Mouse (Mus musculus): ENCODE data around the gene Oas2. TPM values are rescaled to one million over a fixed set of nuclear protein-coding genes. Genes with fewer than 3 reads are reported as not detected.

The Oas2 gene
- polyA plus RNA-seq, 1 experiment from 2014 or later, result not detected

- Histone ChIP-seq H3K27me3 (ENCODE audit: insufficient read depth, poor library complexity, severe bottlenecking) (peaks cover 27% of the 10 kb centered on the region), H3K9me3 (no peaks in the 10 kb centered on the region), H3K4me1 (0 out of 2 replicates have a peak, but pooled peaks cover 3% of the 10 kb centered on the region), H3K27ac (no peak overlapping the region), H3K36me3 (no peaks in the 10 kb centered on the region), H3K4me3 (no peak overlapping the region)
- DNase-seq (ENCODE audit: low spot score), result no peak
- 59% methylated on average over 7 of the region's 7 CpGs for WGBS
These were observed 28.6 kb downstream of the Oas2 start for GRCm38 (mm10) chr5:120721005-120721404.

GRCm38 (mm10) chr5:120718600-120719378 is 30.9 kb downstream of the Oas2 start:
- Histone ChIP-seq H3K36me3 (no peaks in the 10 kb centered on the region), H3K4me1 (0 out of 2 replicates have a peak, but pooled peaks cover 3% of the 10 kb centered on the region), H3K9me3 (no peaks in the 10 kb centered on the region), H3K4me3 (no peak overlapping the region), H3K27me3 (ENCODE audit: insufficient read depth, poor library complexity, severe bottlenecking) (peaks cover 42% of the 10 kb centered on the region), H3K27ac (no peak overlapping the region)
- 57% methylated on average over 15 of the region's 15 CpGs for WGBS
- DNase-seq (ENCODE audit: low spot score), result no peak

GRCm38 (mm10) chr5:120717136-120717535 is 32.5 kb downstream of the Oas2 start:
- Histone ChIP-seq H3K4me1 (0 out of 2 replicates have a peak, but pooled peaks cover 3% of the 10 kb centered on the region), H3K27me3 (ENCODE audit: insufficient read depth, poor library complexity, severe bottlenecking) (peaks cover 55% of the 10 kb centered on the region), H3K9me3 (no peaks in the 10 kb centered on the region), H3K36me3 (no peaks in the 10 kb centered on the region), H3K4me3 (no peak overlapping the region), H3K27ac (no peak overlapping the region)
- DNase-seq (ENCODE audit: low spot score), result no peak
- WGBS, result 62% methylated on average over 10 of the region's 10 CpGs

- no peaks in the 10 kb centered on the region for H3K9me3 ChIP-seq
- no peak overlapping the region for H3K27ac ChIP-seq
- H3K4me1 ChIP-seq, result peaks cover 24% of the 10 kb centered on the region
- no peaks in the 10 kb centered on the region for H3K36me3 ChIP-seq
- no peak overlapping the region for H3K4me3 ChIP-seq
- DNase-seq (ENCODE audit: low spot score), result peak; percentile 84
- peaks cover 81% of the 10 kb centered on the region for H3K27me3 ChIP-seq (ENCODE audit: insufficient read depth, poor library complexity, severe bottlenecking)
- 5% methylated on average over 16 of the region's 16 CpGs for WGBS
These were observed 35.3 kb downstream of the Oas2 start for GRCm38 (mm10) chr5:120714314-120714713.

GRCm38 (mm10) chr5:120712721-120713120 is 36.9 kb downstream of the Oas2 start:
- Histone ChIP-seq H3K27ac (no peak overlapping the region), H3K36me3 (no peaks in the 10 kb centered on the region), H3K9me3 (no peaks in the 10 kb centered on the region), H3K27me3 (ENCODE audit: insufficient read depth, poor library complexity, severe bottlenecking) (peaks cover 97% of the 10 kb centered on the region), H3K4me1 (peaks cover 21% of the 10 kb centered on the region), H3K4me3 (no peak overlapping the region)
- 72% methylated on average over 8 of the region's 8 CpGs for WGBS
- no peak for DNase-seq (ENCODE audit: low spot score)

- Histone ChIP-seq H3K36me3 (no peaks in the 10 kb centered on the region), H3K4me1 (peaks cover 21% of the 10 kb centered on the region), H3K9me3 (no peaks in the 10 kb centered on the region), H3K4me3 (peak within 1 kb of the TSS; percentile 53), H3K27ac (peak within 1 kb of the TSS; percentile 47; the same call in 1 of the 2 replicates), H3K27me3 (ENCODE audit: insufficient read depth, poor library complexity, severe bottlenecking) (peaks cover 99% of the 10 kb centered on the region)
- 35% methylated on average over 3 of the region's 3 CpGs for WGBS
- DNase-seq (ENCODE audit: low spot score), result no peak
These were observed 37.8 kb downstream of the Oas2 start, which contains the start of gene Dtx1 for GRCm38 (mm10) chr5:120711827-120712226. TSS of gene Dtx1 (minus strand) at chr5:120711927.

- H3K9me3 ChIP-seq, result no peaks in the 10 kb centered on the region
- H3K27me3 ChIP-seq (ENCODE audit: insufficient read depth, poor library complexity, severe bottlenecking), result peaks cover 100% of the 10 kb centered on the region
- H3K36me3 ChIP-seq, result no peaks in the 10 kb centered on the region
- peaks cover 25% of the 10 kb centered on the region for H3K4me1 ChIP-seq
- peak overlapping the region; percentile 53 for H3K4me3 ChIP-seq
- 3% methylated on average over 43 of the region's 43 CpGs for WGBS
- no peak overlapping the region for H3K27ac ChIP-seq
- DNase-seq (ENCODE audit: low spot score), result no peak
These were observed 38.2 kb downstream of the Oas2 start for GRCm38 (mm10) chr5:120711416-120711815.

- 4% methylated on average over 29 of the region's 34 CpGs for WGBS
- Histone ChIP-seq H3K4me1 (peaks cover 26% of the 10 kb centered on the region), H3K4me3 (peak overlapping the region; percentile 53), H3K27me3 (ENCODE audit: insufficient read depth, poor library complexity, severe bottlenecking) (peaks cover 100% of the 10 kb centered on the region), H3K36me3 (no peaks in the 10 kb centered on the region), H3K27ac (peak overlapping the region; percentile 47; the same call in 1 of the 2 replicates), H3K9me3 (no peaks in the 10 kb centered on the region)
- no peak for DNase-seq (ENCODE audit: low spot score)
These were observed 38.8 kb downstream of the Oas2 start for GRCm38 (mm10) chr5:120710826-120711248.

GRCm38 (mm10) chr5:120710161-120710825 is 39.4 kb downstream of the Oas2 start:
- Histone ChIP-seq H3K9me3 (no peaks in the 10 kb centered on the region), H3K36me3 (no peaks in the 10 kb centered on the region), H3K27ac (peak overlapping the region; percentile 47), H3K4me1 (peaks cover 26% of the 10 kb centered on the region), H3K27me3 (ENCODE audit: insufficient read depth, poor library complexity, severe bottlenecking) (peaks cover 100% of the 10 kb centered on the region), H3K4me3 (peak overlapping the region; percentile 53)
- DNase-seq (ENCODE audit: low spot score), result no peak
- WGBS, result 5% methylated on average over 40 of the region's 40 CpGs

GRCm38 (mm10) chr5:120706976-120707375 is 42.7 kb downstream of the Oas2 start:
- WGBS, result 40% methylated on average over 13 of the region's 13 CpGs
- Histone ChIP-seq H3K4me3 (peak overlapping the region; percentile 46), H3K9me3 (no peaks in the 10 kb centered on the region), H3K27me3 (ENCODE audit: insufficient read depth, poor library complexity, severe bottlenecking) (peaks cover 96% of the 10 kb centered on the region), H3K4me1 (peaks cover 36% of the 10 kb centered on the region), H3K27ac (no peak overlapping the region), H3K36me3 (no peaks in the 10 kb centered on the region)
- no peak for DNase-seq (ENCODE audit: low spot score)

- Histone ChIP-seq H3K27me3 (ENCODE audit: insufficient read depth, poor library complexity, severe bottlenecking) (peaks cover 96% of the 10 kb centered on the region), H3K9me3 (no peaks in the 10 kb centered on the region), H3K36me3 (no peaks in the 10 kb centered on the region), H3K27ac (peak overlapping the region; percentile 42; the same call in 1 of the 2 replicates), H3K4me1 (peaks cover 32% of the 10 kb centered on the region), H3K4me3 (peak overlapping the region; percentile 46)
- WGBS, result 6% methylated on average over 16 of the region's 16 CpGs
- DNase-seq (ENCODE audit: low spot score), result no peak
These were observed 43.1 kb downstream of the Oas2 start for GRCm38 (mm10) chr5:120706541-120706940.

- H3K9me3 ChIP-seq, result no peaks in the 10 kb centered on the region
- 38% methylated on average over 6 of the region's 6 CpGs for WGBS
- H3K36me3 ChIP-seq, result no peaks in the 10 kb centered on the region
- no peak for DNase-seq (ENCODE audit: low spot score)
- peaks cover 96% of the 10 kb centered on the region for H3K27me3 ChIP-seq (ENCODE audit: insufficient read depth, poor library complexity, severe bottlenecking)
- H3K4me3 ChIP-seq, result no peak overlapping the region
- peaks cover 15% of the 10 kb centered on the region for H3K4me1 ChIP-seq
- no peak overlapping the region for H3K27ac ChIP-seq
These were observed 45.2 kb downstream of the Oas2 start for GRCm38 (mm10) chr5:120704421-120704820.

- Histone ChIP-seq H3K27me3 (ENCODE audit: insufficient read depth, poor library complexity, severe bottlenecking) (peaks cover 96% of the 10 kb centered on the region), H3K4me3 (no peak overlapping the region)
These were observed 46.0 kb downstream of the Oas2 start for GRCm38 (mm10) chr5:120703660-120704059.

More at GRCm38 (mm10) chr5:120703660-120704059, 46.0 kb downstream of the Oas2 start:
- H3K36me3 ChIP-seq, result no peaks in the 10 kb centered on the region
- H3K9me3 ChIP-seq, result no peaks in the 10 kb centered on the region
- DNase-seq (ENCODE audit: low spot score), result no peak
- peaks cover 19% of the 10 kb centered on the region for H3K4me1 ChIP-seq
- no peak overlapping the region for H3K27ac ChIP-seq
- WGBS, result 66% methylated on average over 3 of the region's 3 CpGs

Measured in heart, embryonic 10.5 days (tissue).